Mouse (Mus musculus) adrenal gland, postnatal 25 days (tissue): ENCODE measurements around the gene Sart1. TPM values are rescaled to one million over a fixed set of nuclear protein-coding genes. Genes with fewer than 3 reads are reported as not detected.

ENCODE experiments used
- total RNA-seq: library from RNA; stranded (reverse); gene quantifications from 2 replicates; pipeline ENCODE4 v1.2.3, GENCODE M21; 2021

Sart1 gene
- total RNA-seq, 1 experiment from 2014 or later = 93.4 TPM

Other genes with a start within 250 kb of the Sart1 start
- gene Pacs1, start 115.6 kb downstream of the Sart1 start, total RNA-seq = 18.0 and 26.9 TPM in 2 replicates
- 175 and 194 TPM in 2 replicates for gene Sf3b2, start 93.2 kb downstream of the Sart1 start, total RNA-seq
- gene Gal3st3, start 90.4 kb downstream of the Sart1 start, total RNA-seq = not detected in 2 replicates
- gene Catsper1, start 53.0 kb downstream of the Sart1 start, total RNA-seq = not detected in 2 replicates
- 1.6 TPM in 1 of 2 replicates, not detected in the other for gene Cst6, start 39.1 kb downstream of the Sart1 start, total RNA-seq
- gene Eif1ad, start 22.0 kb downstream of the Sart1 start, total RNA-seq = 25.0 and 25.1 TPM in 2 replicates
- 148 and 160 TPM in 2 replicates for gene Banf1, start 21.5 kb downstream of the Sart1 start, total RNA-seq
- not detected in 2 replicates for gene Tsga10ip, start 13.8 kb upstream of the Sart1 start, total RNA-seq
- gene Drap1, start 36.3 kb upstream of the Sart1 start, total RNA-seq = 182 and 221 TPM in 2 replicates
- 43.1 and 51.1 TPM in 2 replicates for gene AI837181, start 36.4 kb upstream of the Sart1 start, total RNA-seq
- not detected in 2 replicates for gene Fosl1, start 58.8 kb upstream of the Sart1 start, total RNA-seq
- gene Ccdc85b, start 69.2 kb upstream of the Sart1 start, total RNA-seq = 7.2 and 10.9 TPM in 2 replicates
- gene Fibp, start 71.9 kb upstream of the Sart1 start, total RNA-seq = 53.7 and 100 TPM in 2 replicates
- not detected in 2 replicates for gene Ctsw, start 79.8 kb upstream of the Sart1 start, total RNA-seq
- gene Efemp2, start 85.3 kb upstream of the Sart1 start, total RNA-seq = 55.5 and 56.3 TPM in 2 replicates
- 31.1 and 35.0 TPM in 2 replicates for gene Mus81, start 99.7 kb upstream of the Sart1 start, total RNA-seq
- 625 and 632 TPM in 2 replicates for gene Cfl1, start 101.8 kb upstream of the Sart1 start, total RNA-seq
- gene 1700020D05Rik, start 115.1 kb upstream of the Sart1 start, total RNA-seq = 2.2 and 3.7 TPM in 2 replicates
- 13.1 and 18.4 TPM in 2 replicates for gene Snx32, start 121.8 kb upstream of the Sart1 start, total RNA-seq
- gene Ovol1, start 171.9 kb upstream of the Sart1 start, total RNA-seq = not detected in 2 replicates
- gene Ap5b1, start 179.3 kb upstream of the Sart1 start, total RNA-seq = 13.1 and 16.4 TPM in 2 replicates
- 97.8 and 144 TPM in 2 replicates for gene Rnaseh2c, start 213.2 kb upstream of the Sart1 start, total RNA-seq
- gene Kat5, start 221.5 kb upstream of the Sart1 start, total RNA-seq = 74.6 and 86.3 TPM in 2 replicates
- gene Rela, start 248.8 kb upstream of the Sart1 start, total RNA-seq = 96.3 and 101 TPM in 2 replicates